ENCODE assay signal across 9 mouse cellular contexts in genomic region chr11:117436401-117437109, GRCm38 (mm10). TPM values are rescaled to one million over a fixed set of nuclear protein-coding genes. Genes with fewer than 3 reads are reported as not detected.
A peak's percentile ranks its signal among the peaks of the same experiment; 100 is the strongest.
DNase-seq lines count a peak whose midpoint lies in the region; ATAC-seq lines count a peak whose summit lies in the region.
"Had no signal": no experiment of that assay in that cellular context is flagged by ENCODE, and none has a peak within 500 bp of the region (broad histone marks: within the 10 kb centered on the region; RNA-seq: fewer than 3 reads in every experiment).

No protein-coding gene starts in this region.

- ATAC-seq in heart, embryonic 11.5 days (replicated peaks; ENCODE audit: insufficient number of reproducible peaks, low FRiP score, low TSS enrichment), result no peak
- ATAC-seq in hematopoietic stem cell, adult 5-6 weeks (replicated peaks in 1 of 2; ENCODE audit: insufficient read depth in 1 of 2, low FRiP score in 2 of 2, low TSS enrichment in 1 of 2, low read depth in 1 of 2, poor library complexity in 2 of 2, severe bottlenecking in 2 of 2), result peak; percentile 40 to 47; a peak in 1 of 4 replicates
- peak; percentile 94 for ATAC-seq in midbrain, embryonic 16.5 days

- peak; percentile 89 for DNase-seq in heart, adult 11 months
- DNase-seq in cerebellum, postnatal 4 days (ENCODE audit: low spot score in 2 of 2), result peak; percentile 54 to 84
- peak; percentile 71 to 80 for DNase-seq in layer of hippocampus, postnatal 14 days (ENCODE audit: low spot score in 2 of 2)
- no peak for DNase-seq in spleen, postnatal 14 days (ENCODE audit: low spot score in 2 of 2)
- DNase-seq in urinary bladder, adult 18-20 months (ENCODE audit: low spot score in 2 of 2), result no peak

- H3K4me1 ChIP-seq in heart, embryonic 11.5 days (ENCODE audit: control insufficient read depth, insufficient read depth, low read length), result peaks cover 5% of the 10 kb centered on the region; the same call in 1 of the 2 replicates
- peaks cover 38% of the 10 kb centered on the region for H3K4me1 ChIP-seq in midbrain, embryonic 16.5 days (ENCODE audit: control insufficient read depth, insufficient read depth, low read length)

- 31% methylated on average over 22 of the region's 22 CpGs for WGBS in heart, embryonic 11.5 days (ENCODE audit: insufficient replicate concordance)
- WGBS in midbrain, embryonic 16.5 days, result 11% methylated on average over 22 of the region's 22 CpGs

- H3K4me3 ChIP-seq in heart, embryonic 11.5 days (ENCODE audit: low read depth, low read length), result no peak overlapping the region
- H3K4me3 ChIP-seq in midbrain, embryonic 16.5 days (ENCODE audit: low read depth, low read length), result no peak overlapping the region

- no peak overlapping the region for H3K9ac ChIP-seq in heart, embryonic 11.5 days (ENCODE audit: low read depth, low read length)
- H3K9ac ChIP-seq in midbrain, embryonic 16.5 days (ENCODE audit: low read depth, low read length), result peak overlapping the region; percentile 49

- peaks cover 52% of the 10 kb centered on the region for H3K27me3 ChIP-seq in heart, embryonic 11.5 days (ENCODE audit: control insufficient read depth, insufficient read depth, low read length)
- no peaks in the 10 kb centered on the region for H3K27me3 ChIP-seq in midbrain, embryonic 16.5 days (ENCODE audit: control insufficient read depth, insufficient read depth, low read depth, low read length)

- no peaks in the 10 kb centered on the region for H3K9me3 ChIP-seq in heart, embryonic 11.5 days (replicated peaks; ENCODE audit: control insufficient read depth, low read length)
- H3K9me3 ChIP-seq in midbrain, embryonic 16.5 days (replicated peaks; ENCODE audit: control insufficient read depth, low read length, poor library complexity, severe bottlenecking), result no peaks in the 10 kb centered on the region

- H3K4me2 ChIP-seq in heart, embryonic 11.5 days, result no peak overlapping the region
- H3K4me2 ChIP-seq in midbrain, embryonic 16.5 days (ENCODE audit: low read length), result peak overlapping the region; percentile 40

- H3K36me3 ChIP-seq in heart, embryonic 11.5 days (ENCODE audit: control insufficient read depth, insufficient read depth, low read length), result no peaks in the 10 kb centered on the region
- no peaks in the 10 kb centered on the region for H3K36me3 ChIP-seq in midbrain, embryonic 16.5 days (ENCODE audit: control insufficient read depth, insufficient read depth, low read length)

- no peak overlapping the region for H3K27ac ChIP-seq in heart, embryonic 11.5 days (ENCODE audit: low read depth, low read length)
- peak overlapping the region; percentile 78 for H3K27ac ChIP-seq in midbrain, embryonic 16.5 days (ENCODE audit: low read length)

RNA-seq across cellular contexts. Expression of gene Gm11733, which starts 47.6 kb away (rescaled TPM):
- 0.13 TPM in 1 of 2 replicates, not detected in the other for polyA plus RNA-seq in heart, embryonic 11.5 days (2014; fragmentation: Nextera tagmentation; extraction: Ambion mirVana)
- not detected in 2 replicates for total RNA-seq in hematopoietic stem cell, adult 5-6 weeks (2017)
- total RNA-seq in layer of hippocampus, postnatal 14 days (2021), result not detected
- polyA plus RNA-seq in midbrain, embryonic 16.5 days (2015; fragmentation: Nextera tagmentation; extraction: Ambion mirVana), result not detected in 2 replicates
- polyA plus RNA-seq: gonadal fat pad, adult 2 months had no signal

Comparison
In these comparisons a context has a peak if more than half of its experiments do, and no peak if none do; other contexts are left out.
1. DNase-seq: peak in heart, adult 11 months (single experiment), cerebellum, postnatal 4 days (2 of 2) and layer of hippocampus, postnatal 14 days (2 of 2); none in spleen, postnatal 14 days (0 of 2) and urinary bladder, adult 18-20 months (0 of 2).